Comparison of ENCODE assay signal across 8 mouse cellular contexts in the genomic region with DNA sequence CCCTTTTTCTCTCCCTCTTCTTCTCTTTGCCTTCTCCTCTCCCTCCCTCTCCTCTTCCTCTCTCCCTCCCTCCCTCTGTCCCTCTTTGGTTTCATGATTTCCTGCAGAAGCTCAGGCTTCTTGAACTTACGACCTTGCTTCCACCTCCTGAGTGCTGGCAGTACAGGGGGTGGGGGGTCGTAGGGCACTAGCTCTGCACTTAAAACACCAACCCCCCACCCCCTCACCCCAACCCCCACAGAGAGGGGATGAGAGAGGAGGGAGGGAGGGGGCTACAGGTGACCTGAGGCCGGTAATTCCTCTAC. TPM values are rescaled to one million over a fixed set of nuclear protein-coding genes. Genes with fewer than 3 reads are reported as not detected.
A peak's percentile ranks its signal among the peaks of the same experiment; 100 is the strongest.
DNase-seq lines count a peak whose midpoint lies in the region; ATAC-seq and TF ChIP-seq lines count a peak whose summit lies in the region.

No protein-coding gene starts in this region.

- H3K27ac ChIP-seq in gastrocnemius, adult 2 months: peak overlapping the region; percentile 88
- H3K27ac ChIP-seq in forebrain, embryonic 15.5 days (replicated peaks): no peak overlapping the region
- H3K27ac ChIP-seq in liver, embryonic 16.5 days (ENCODE audit: low read length): peak overlapping the region; percentile 68

- H3K4me3 ChIP-seq in gastrocnemius, adult 2 months: peak overlapping the region; percentile 86
- peak overlapping the region; percentile 44 for H3K4me3 ChIP-seq in forebrain, embryonic 15.5 days
- H3K4me3 ChIP-seq in liver, embryonic 16.5 days (ENCODE audit: low read depth, low read length): peak overlapping the region; percentile 78

- no peaks in the 10 kb centered on the region for H3K27me3 ChIP-seq in forebrain, embryonic 15.5 days
- no peaks in the 10 kb centered on the region for H3K27me3 ChIP-seq in liver, embryonic 16.5 days (ENCODE audit: control insufficient read depth, insufficient read depth, low read depth, low read length)

- H3K4me2 ChIP-seq in forebrain, embryonic 15.5 days (replicated peaks): peak overlapping the region; percentile 73
- H3K4me2 ChIP-seq in liver, embryonic 16.5 days (ENCODE audit: low read depth, low read length): peak overlapping the region; percentile 73

- no peaks in the 10 kb centered on the region for H3K36me3 ChIP-seq in forebrain, embryonic 15.5 days
- H3K36me3 ChIP-seq in liver, embryonic 16.5 days (ENCODE audit: control insufficient read depth, insufficient read depth): peaks cover 3% of the 10 kb centered on the region

- intact Hi-C loops in gastrocnemius, adult 2 months (cut with DNase I): no loop called here

- no peak for DNase-seq in gastrocnemius, adult 2 months
- DNase-seq in gastrocnemius, postnatal 10 days: no peak
- DNase-seq in 3134 (ENCODE audit: extremely low read depth, insufficient read length, low spot score): peak; percentile 38
- DNase-seq in ovary, postnatal 14 days (ENCODE audit: low spot score): no peak
- no peak for DNase-seq in cerebellum, adult 11 months
- no peak for DNase-seq in embryo, embryonic 9.5 days (ENCODE audit: extremely low spot score)

- H3K9ac ChIP-seq in forebrain, embryonic 15.5 days (replicated peaks): peak overlapping the region; percentile 32; the same call in 1 of the 2 replicates
- peak overlapping the region; percentile 78 for H3K9ac ChIP-seq in liver, embryonic 16.5 days (ENCODE audit: low read depth, low read length)

- no peaks in the 10 kb centered on the region for H3K9me3 ChIP-seq in forebrain, embryonic 15.5 days
- H3K9me3 ChIP-seq in liver, embryonic 16.5 days (replicated peaks; ENCODE audit: control insufficient read depth, low read length): 0 out of 2 replicates have a peak, but pooled peaks cover 2% of the 10 kb centered on the region

- no peak for ATAC-seq in forebrain, embryonic 15.5 days (replicated peaks)
- ATAC-seq in liver, embryonic 16.5 days (ENCODE audit: low read depth): no peak

- H3K4me1 ChIP-seq in forebrain, embryonic 15.5 days: peaks cover 8% of the 10 kb centered on the region
- peaks cover 11% of the 10 kb centered on the region for H3K4me1 ChIP-seq in liver, embryonic 16.5 days (ENCODE audit: control insufficient read depth, low read depth, low read length)

- 4% methylated on average over 3 of the region's 3 CpGs for WGBS in forebrain, embryonic 15.5 days
- WGBS in liver, embryonic 16.5 days (ENCODE audit: insufficient replicate concordance): 0% methylated on average over 3 of the region's 3 CpGs

- no peak for TF ChIP-seq CTCF in gastrocnemius, adult 2 months (IDR thresholded peaks at IDR 0.05)

RNA-seq across cellular contexts. Expression of gene Casp8, which starts 0.8 kb away (rescaled TPM):
- 1 to 10 TPM; 2.6 to 2.7 TPM for total RNA-seq in gastrocnemius, adult 2 months (2021)
- 10 to 100 TPM in 1 of 2 experiments, 1 to 10 TPM in 1; 8.9 to 14.0 TPM for total RNA-seq in gastrocnemius, postnatal 10 days (2021)
- polyA plus RNA-seq in forebrain, embryonic 15.5 days (2015; fragmentation: Nextera tagmentation; extraction: Ambion mirVana): 4.6 and 5.6 TPM in 2 replicates
- polyA plus RNA-seq in liver, embryonic 16.5 days (2015; fragmentation: Nextera tagmentation; extraction: Ambion mirVana): 13.9 and 15.6 TPM in 2 replicates
